Mouse (Mus musculus): ENCODE results near the gene Thy1. TPM values are rescaled to one million over a fixed set of nuclear protein-coding genes. Genes with fewer than 3 reads are reported as not detected.

Thy1 gene
- polyA plus RNA-seq, 1 experiment from 2014 or later = 0.39 TPM

- 69% methylated on average over 5 of the region's 5 CpGs for WGBS (ENCODE audit: insufficient replicate concordance)
- H3K9ac ChIP-seq (replicated peaks) = no peak overlapping the region
- ATAC-seq = no peak
- H3K4me3 ChIP-seq (ENCODE audit: low read depth, low read length) = no peak overlapping the region
- no peak for TF ChIP-seq EP300 (IDR thresholded peaks at IDR 0.05; ENCODE audit: low read depth)
- no peak for TF ChIP-seq CTCF (IDR thresholded peaks at IDR 0.05; ENCODE audit: low read depth)
- no peaks in the 10 kb centered on the region for H3K4me1 ChIP-seq (ENCODE audit: insufficient read depth)
- DNase-seq = no peak
- H3K27ac ChIP-seq (ENCODE audit: low read depth) = no peak overlapping the region
- H3K9me3 ChIP-seq (ENCODE audit: low read length) = no peaks in the 10 kb centered on the region
- no peaks in the 10 kb centered on the region for H3K36me3 ChIP-seq (replicated peaks; ENCODE audit: insufficient read depth, low read length)
- H3K27me3 ChIP-seq (ENCODE audit: insufficient read depth, low read length) = no peaks in the 10 kb centered on the region
- no peak overlapping the region for H3K4me2 ChIP-seq (ENCODE audit: low read depth, low read length)
These were observed 25.3 kb upstream of the Thy1 start for GRCm38 (mm10) chr9:44017846-44018245.

- Histone ChIP-seq H3K9me3 (ENCODE audit: low read length) (no peaks in the 10 kb centered on the region), H3K27me3 (ENCODE audit: insufficient read depth, low read length) (no peaks in the 10 kb centered on the region), H3K4me1 (ENCODE audit: insufficient read depth) (no peaks in the 10 kb centered on the region), H3K4me2 (ENCODE audit: low read depth, low read length) (no peak overlapping the region), H3K27ac (ENCODE audit: low read depth) (no peak overlapping the region), H3K4me3 (ENCODE audit: low read depth, low read length) (no peak overlapping the region), H3K9ac (replicated peaks) (no peak overlapping the region), H3K36me3 (replicated peaks; ENCODE audit: insufficient read depth, low read length) (no peaks in the 10 kb centered on the region)
- ATAC-seq (no peak), DNase-seq (no peak)
- TF ChIP-seq CTCF (IDR thresholded peaks at IDR 0.05; ENCODE audit: low read depth) (no peak), EP300 (IDR thresholded peaks at IDR 0.05; ENCODE audit: low read depth) (no peak)
- WGBS (ENCODE audit: insufficient replicate concordance) = 52% methylated on average over 7 of the region's 7 CpGs
These were observed 23.2 kb upstream of the Thy1 start for GRCm38 (mm10) chr9:44020001-44020400.

- WGBS (ENCODE audit: insufficient replicate concordance) = 59% methylated on average over 7 of the region's 8 CpGs
- Histone ChIP-seq H3K4me2 (ENCODE audit: low read depth, low read length) (no peak overlapping the region), H3K9ac (replicated peaks) (no peak overlapping the region), H3K4me1 (ENCODE audit: insufficient read depth) (no peaks in the 10 kb centered on the region), H3K4me3 (ENCODE audit: low read depth, low read length) (no peak overlapping the region), H3K27ac (ENCODE audit: low read depth) (no peak overlapping the region), H3K27me3 (ENCODE audit: insufficient read depth, low read length) (no peaks in the 10 kb centered on the region), H3K9me3 (ENCODE audit: low read length) (no peaks in the 10 kb centered on the region), H3K36me3 (replicated peaks; ENCODE audit: insufficient read depth, low read length) (no peaks in the 10 kb centered on the region)
- TF ChIP-seq CTCF (IDR thresholded peaks at IDR 0.05; ENCODE audit: low read depth) (no peak), EP300 (IDR thresholded peaks at IDR 0.05; ENCODE audit: low read depth) (no peak)
- DNase-seq (no peak), ATAC-seq (no peak)
These were observed 20.9 kb upstream of the Thy1 start for GRCm38 (mm10) chr9:44022100-44022847.

GRCm38 (mm10) chr9:44024096-44024495, 19.1 kb upstream of the Thy1 start:
- H3K9ac ChIP-seq (replicated peaks) = no peak overlapping the region
- no peak for TF ChIP-seq CTCF (IDR thresholded peaks at IDR 0.05; ENCODE audit: low read depth)
- TF ChIP-seq EP300 (IDR thresholded peaks at IDR 0.05; ENCODE audit: low read depth) = no peak
- no peaks in the 10 kb centered on the region for H3K4me1 ChIP-seq (ENCODE audit: insufficient read depth)
- DNase-seq (no peak), ATAC-seq (no peak)
- no peaks in the 10 kb centered on the region for H3K36me3 ChIP-seq (replicated peaks; ENCODE audit: insufficient read depth, low read length)
- WGBS (ENCODE audit: insufficient replicate concordance) = 50% methylated on average over 3 of the region's 3 CpGs
- H3K9me3 ChIP-seq (ENCODE audit: low read length) = no peaks in the 10 kb centered on the region
- H3K27me3 ChIP-seq (ENCODE audit: insufficient read depth, low read length) = no peaks in the 10 kb centered on the region
- H3K27ac ChIP-seq (ENCODE audit: low read depth) = no peak overlapping the region
- no peak overlapping the region for H3K4me2 ChIP-seq (ENCODE audit: low read depth, low read length)
- no peak overlapping the region for H3K4me3 ChIP-seq (ENCODE audit: low read depth, low read length)

GRCm38 (mm10) chr9:44029580-44030236, 13.5 kb upstream of the Thy1 start:
- no peak overlapping the region for H3K4me2 ChIP-seq (ENCODE audit: low read depth, low read length)
- H3K4me3 ChIP-seq (ENCODE audit: low read depth, low read length) = no peak overlapping the region
- no peaks in the 10 kb centered on the region for H3K36me3 ChIP-seq (replicated peaks; ENCODE audit: insufficient read depth, low read length)
- H3K9me3 ChIP-seq (ENCODE audit: low read length) = no peaks in the 10 kb centered on the region
- H3K27ac ChIP-seq (ENCODE audit: low read depth) = no peak overlapping the region
- WGBS (ENCODE audit: insufficient replicate concordance) = 35% methylated on average over 5 of the region's 5 CpGs
- TF ChIP-seq EP300 (IDR thresholded peaks at IDR 0.05; ENCODE audit: low read depth) (no peak), CTCF (IDR thresholded peaks at IDR 0.05; ENCODE audit: low read depth) (no peak)
- no peaks in the 10 kb centered on the region for H3K27me3 ChIP-seq (ENCODE audit: insufficient read depth, low read length)
- DNase-seq (no peak), ATAC-seq (no peak)
- no peaks in the 10 kb centered on the region for H3K4me1 ChIP-seq (ENCODE audit: insufficient read depth)
- no peak overlapping the region for H3K9ac ChIP-seq (replicated peaks)

- no peaks in the 10 kb centered on the region for H3K9me3 ChIP-seq (ENCODE audit: low read length)
- H3K4me2 ChIP-seq (ENCODE audit: low read depth, low read length) = no peak overlapping the region
- no peaks in the 10 kb centered on the region for H3K27me3 ChIP-seq (ENCODE audit: insufficient read depth, low read length)
- no peak overlapping the region for H3K27ac ChIP-seq (ENCODE audit: low read depth)
- TF ChIP-seq EP300 (IDR thresholded peaks at IDR 0.05; ENCODE audit: low read depth) (no peak), CTCF (IDR thresholded peaks at IDR 0.05; ENCODE audit: low read depth) (no peak)
- H3K4me1 ChIP-seq (ENCODE audit: insufficient read depth) = no peaks in the 10 kb centered on the region
- H3K36me3 ChIP-seq (replicated peaks; ENCODE audit: insufficient read depth, low read length) = no peaks in the 10 kb centered on the region
- no peak overlapping the region for H3K4me3 ChIP-seq (ENCODE audit: low read depth, low read length)
- WGBS (ENCODE audit: insufficient replicate concordance) = 77% methylated on average over 4 of the region's 4 CpGs
- H3K9ac ChIP-seq (replicated peaks) = no peak overlapping the region
- no peak for ATAC-seq
- DNase-seq = no peak
These were observed 12.5 kb upstream of the Thy1 start for GRCm38 (mm10) chr9:44030646-44031045.
